In the genomic region with DNA sequence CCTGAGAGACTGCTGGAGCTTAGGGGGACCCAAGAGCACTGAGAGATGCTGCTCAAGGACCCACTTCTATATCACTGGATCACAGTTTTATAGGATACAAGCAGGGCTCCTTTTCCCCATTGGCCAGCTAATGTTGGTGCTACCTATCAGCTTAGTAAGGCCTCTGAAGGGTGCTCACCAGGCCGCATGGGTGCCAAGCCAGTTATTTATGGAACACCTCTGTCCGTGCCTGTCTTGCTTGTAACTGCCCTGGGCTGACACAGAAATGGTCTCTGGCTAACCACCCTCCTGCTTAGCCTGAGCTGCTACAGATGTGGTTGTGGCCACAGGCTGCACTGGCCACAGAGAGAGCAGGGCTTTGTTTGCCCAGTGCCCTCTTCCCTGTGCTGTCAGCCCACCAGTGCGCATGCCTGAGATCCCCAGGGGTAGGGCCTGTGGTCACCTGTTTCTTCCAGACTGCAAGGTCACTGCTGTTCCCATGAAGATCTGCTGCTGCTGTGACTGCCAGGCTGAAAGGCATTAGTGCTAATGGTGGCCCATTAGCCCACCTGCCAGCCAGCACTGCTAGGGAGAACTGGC, we compare ENCODE assay signal across 1 mouse cellular context.
TF ChIP-seq lines count a peak whose summit lies in the region.

No protein-coding gene starts in this region.

TF ChIP-seq in CH12.LX, 34 proteins besides CTCF, POLR2A, EP300 and RAD21:
- TF ChIP-seq POLR2AphosphoS2 (IDR thresholded peaks at IDR 0.05; ENCODE audit: low read depth, low read length) (no peak), MYC (IDR thresholded peaks at IDR 0.05; ENCODE audit: low read depth, low read length) (no peak), NELFE (IDR thresholded peaks at IDR 0.05; ENCODE audit: low read depth, low read length) (no peak), NRF1 (IDR thresholded peaks at IDR 0.05; ENCODE audit: low read depth, low read length) (peak; percentile 51; the same call in 1 of the 2 replicates), UBTF (IDR thresholded peaks at IDR 0.05; ENCODE audit: low read depth, low read length) (no peak), MAX (IDR thresholded peaks at IDR 0.05; ENCODE audit: low read length) (no peak), ETS1 (conservative IDR thresholded peaks at IDR 0.05; ENCODE audit: low read depth, low read length) (no peak)
